Mouse (Mus musculus): ENCODE data around the gene Scyl1.

Scyl1 gene

DNA sequence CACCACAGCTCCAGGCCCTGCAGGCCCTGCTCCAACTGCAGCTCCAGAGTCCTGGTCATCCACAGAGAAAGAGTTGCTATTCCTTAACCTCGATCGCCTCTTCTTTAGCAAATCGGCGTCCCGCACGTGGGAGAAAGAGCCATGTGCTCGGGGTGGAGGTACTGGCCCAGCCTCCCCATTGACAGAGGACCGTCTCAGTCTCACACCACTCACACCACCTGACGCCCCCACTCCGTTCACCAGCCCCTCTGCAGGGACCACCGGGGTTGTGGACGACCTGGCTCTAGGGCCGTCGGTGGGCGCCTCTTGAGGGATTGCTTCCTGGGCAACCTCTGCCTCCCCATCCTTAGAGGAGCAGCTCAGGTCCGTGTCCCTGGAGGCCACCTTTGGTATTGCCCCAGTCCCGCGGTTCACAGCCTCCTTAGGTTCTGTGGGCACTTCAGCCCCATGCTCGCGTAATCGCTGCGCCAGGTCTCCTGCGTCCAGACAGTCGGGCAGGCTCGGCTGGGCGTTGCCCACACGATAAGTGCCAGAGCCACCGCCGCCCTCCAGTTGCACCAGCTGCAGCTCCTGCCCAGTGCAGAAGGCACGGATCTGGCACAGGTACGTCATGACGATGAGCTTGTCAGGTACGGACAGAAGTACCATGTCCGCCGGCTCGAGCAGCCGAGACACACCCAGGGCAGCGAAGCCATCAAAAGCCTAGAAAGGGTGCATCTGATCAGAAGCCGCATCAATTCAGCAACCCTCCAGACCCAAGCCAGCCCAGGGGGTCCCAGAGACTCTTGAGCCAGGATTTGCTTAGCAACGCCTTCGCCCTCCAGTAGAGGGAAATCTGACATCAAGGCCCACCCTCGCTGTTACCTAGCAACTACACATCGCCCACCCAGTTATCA, 55.2 kb downstream of the Scyl1 start:
- no peak for DNase-seq (ENCODE audit: low spot score)

DNA sequence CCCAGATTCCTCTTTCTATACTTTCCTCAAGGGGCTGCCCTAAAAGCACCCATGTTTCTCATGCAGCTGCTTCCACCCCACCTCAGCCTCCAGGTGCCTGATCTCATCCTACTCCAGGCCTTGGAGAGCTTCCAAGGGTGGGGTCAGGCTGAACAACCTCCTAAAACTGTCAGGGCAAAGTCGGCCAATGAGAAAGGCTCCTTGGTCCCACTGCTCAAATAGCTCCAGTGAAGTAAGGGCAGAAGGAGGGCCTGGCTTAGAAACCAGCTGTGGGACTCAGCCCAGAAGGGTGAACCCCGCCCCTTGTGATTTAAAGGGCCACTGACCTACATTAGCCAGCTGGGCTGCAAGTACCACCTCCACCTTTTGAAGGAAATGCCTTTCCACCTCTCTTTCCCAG, 57.5 kb downstream of the Scyl1 start:
- no peak for DNase-seq (ENCODE audit: low spot score)

DNA sequence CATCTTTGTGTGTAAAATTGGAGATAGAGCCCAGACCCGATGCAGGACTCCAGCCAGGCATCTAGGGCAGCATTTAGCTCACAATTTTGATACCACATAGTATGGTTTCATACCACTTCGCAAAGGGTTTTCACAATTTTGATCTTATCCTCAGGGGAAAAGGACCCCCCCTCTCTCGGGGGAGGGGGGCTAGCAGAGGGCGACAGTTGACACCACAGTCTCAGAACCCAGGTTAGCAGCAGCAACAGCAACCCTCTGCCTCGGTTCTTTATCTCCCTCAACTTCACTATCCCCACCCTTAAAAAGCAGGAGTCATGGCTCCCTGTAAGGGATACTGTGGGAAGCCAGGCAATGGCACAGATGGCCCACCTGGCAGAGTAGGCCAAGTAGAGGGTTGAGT, 58.0 kb downstream of the Scyl1 start:
- DNase-seq (ENCODE audit: low spot score), result no peak

DNA sequence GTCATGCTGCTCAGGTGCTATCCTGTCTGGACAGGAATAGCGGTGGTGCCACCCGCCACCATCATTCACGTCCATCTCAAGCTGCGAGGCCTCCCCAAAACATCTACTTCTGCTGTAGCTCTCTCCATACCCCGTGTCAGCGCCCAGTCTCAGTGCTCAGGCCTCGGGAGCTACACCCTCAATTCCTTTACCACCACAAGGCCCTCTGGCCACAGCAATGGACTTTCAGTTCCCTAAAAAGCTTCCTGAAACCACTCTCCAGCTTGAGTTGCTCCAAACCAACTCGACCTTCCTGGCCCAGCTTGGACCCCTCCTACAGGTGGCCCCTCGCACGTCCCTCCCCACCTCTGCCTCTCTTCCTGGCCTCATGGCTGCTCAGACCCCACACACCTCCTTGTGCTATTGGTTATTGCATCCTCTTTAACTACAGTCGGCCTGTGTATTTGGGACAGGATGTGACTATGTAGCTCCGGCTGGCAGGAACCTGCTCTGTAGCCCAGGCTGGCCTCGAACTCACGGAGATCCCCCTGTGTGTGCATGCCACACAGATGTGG, 59.2 kb downstream of the Scyl1 start:
- DNase-seq (ENCODE audit: low spot score), result no peak

DNA sequence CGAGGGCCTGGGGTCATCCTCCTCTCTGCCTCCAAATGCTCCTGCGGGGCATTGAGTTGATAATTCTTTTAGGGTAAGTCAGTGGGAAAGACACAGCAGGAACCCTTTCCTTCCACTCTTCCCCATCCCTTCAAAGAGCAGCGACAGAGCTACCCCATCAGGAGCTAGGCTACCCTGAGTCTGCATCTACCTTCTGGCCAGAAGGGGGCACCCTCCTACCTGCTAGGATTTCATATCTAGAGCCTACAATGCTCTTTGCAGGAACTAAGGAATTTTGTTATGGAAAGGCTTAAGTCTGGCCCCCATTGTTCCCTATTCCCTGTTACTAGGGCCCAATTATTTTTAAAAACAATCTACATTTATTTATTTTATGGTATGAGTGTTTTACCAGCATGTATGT, 60.0 kb downstream of the Scyl1 start:
- no peak for DNase-seq (ENCODE audit: low spot score)

DNA sequence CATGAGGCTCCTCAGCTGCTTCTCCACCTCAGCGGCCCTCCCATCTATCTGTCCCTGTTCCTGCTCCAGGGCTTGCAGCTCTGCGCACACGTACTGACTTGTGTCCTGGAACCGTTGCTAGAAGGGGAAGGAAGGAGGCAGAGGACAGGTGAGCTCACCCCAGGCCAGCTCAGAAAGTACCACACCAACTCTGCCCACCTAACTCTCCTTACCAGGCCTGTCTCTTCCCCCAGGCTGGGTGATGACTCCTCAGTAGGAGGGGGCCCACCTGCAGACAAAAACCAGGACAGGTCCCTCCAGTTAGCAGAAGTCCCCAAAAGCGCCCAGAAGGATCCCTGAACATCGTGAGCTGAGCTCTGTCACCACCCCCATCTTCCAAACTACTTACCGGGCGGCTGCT, 60.6 kb downstream of the Scyl1 start:
- no peak for DNase-seq (ENCODE audit: low spot score)

DNA sequence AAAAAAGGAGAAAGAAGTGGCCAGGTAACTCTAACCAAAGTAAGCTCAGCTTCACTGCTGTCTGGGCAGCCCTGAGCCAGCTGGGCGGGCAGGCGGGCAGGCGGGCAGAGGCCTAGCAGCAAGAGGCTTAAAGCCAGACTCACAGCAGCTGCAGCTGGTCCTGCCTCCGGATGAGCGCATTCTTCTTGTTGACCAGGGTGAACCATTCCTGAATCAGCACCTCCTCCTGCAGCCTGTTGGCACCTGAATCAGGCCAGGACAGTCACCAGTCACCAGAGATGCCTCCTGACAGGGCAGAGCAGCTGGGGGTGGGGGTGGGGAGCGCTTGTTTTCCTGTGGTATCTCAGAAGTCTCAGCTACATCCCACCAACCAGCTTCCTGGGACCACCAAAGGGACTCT, 61.2 kb downstream of the Scyl1 start:
- DNase-seq (ENCODE audit: low spot score), result no peak

Data from urinary bladder, postnatal 10 days (tissue).